Mouse (Mus musculus): ENCODE measurements at regions not wholly inside any gene's neighbourhood (a gene's known extent, or its start where the extent isn't known, plus 50 kb on each side); places are given as distances from the start of the nearest gene placed in this dataset.

DNA sequence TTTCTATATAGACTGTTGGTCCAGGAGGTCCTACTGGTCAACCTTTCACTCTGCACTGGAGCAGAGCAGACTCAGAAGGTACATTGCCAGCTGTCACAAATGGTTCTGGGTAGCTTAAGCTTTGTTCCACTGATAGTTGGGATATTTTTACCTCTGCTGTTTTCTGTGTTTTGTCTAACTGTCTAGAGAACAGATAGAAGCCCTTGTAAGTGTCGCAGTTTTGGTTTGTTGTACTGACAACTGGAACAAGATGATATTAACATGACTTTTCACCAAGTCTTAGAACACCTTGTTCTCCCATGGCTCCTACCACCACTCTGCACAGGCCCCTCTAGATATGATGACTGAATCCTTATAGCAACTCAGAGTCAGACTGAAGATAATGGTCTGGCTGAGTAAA, 199.9 kb upstream of the Trib2 start:
- Histone ChIP-seq H3K4me3 (no peak overlapping the region), H3K36me3 (no peaks in the 10 kb centered on the region), H3K4me1 (peaks cover 8% of the 10 kb centered on the region), H3K27me3 (no peaks in the 10 kb centered on the region), H3K27ac (no peak overlapping the region), H3K9me3 (no peaks in the 10 kb centered on the region), H3K4me2 (replicated peaks) (no peak overlapping the region), H3K9ac (no peak overlapping the region)
- WGBS, result 93% methylated on average over 1 of the region's 1 CpGs
- ATAC-seq (ENCODE audit: low FRiP score, low read depth), result no peak

GRCm38 (mm10) chr12:16015596-16015995, 198.9 kb upstream of the Trib2 start:
- H3K4me1 ChIP-seq, result peaks cover 10% of the 10 kb centered on the region
- ATAC-seq (ENCODE audit: low FRiP score, low read depth), result no peak
- WGBS, result 96% methylated on average over 8 of the region's 8 CpGs
- H3K4me3 ChIP-seq, result no peak overlapping the region
- no peak overlapping the region for H3K9ac ChIP-seq
- H3K27ac ChIP-seq, result no peak overlapping the region
- H3K36me3 ChIP-seq, result no peaks in the 10 kb centered on the region
- no peak overlapping the region for H3K4me2 ChIP-seq (replicated peaks)
- no peaks in the 10 kb centered on the region for H3K9me3 ChIP-seq
- no peaks in the 10 kb centered on the region for H3K27me3 ChIP-seq

DNA sequence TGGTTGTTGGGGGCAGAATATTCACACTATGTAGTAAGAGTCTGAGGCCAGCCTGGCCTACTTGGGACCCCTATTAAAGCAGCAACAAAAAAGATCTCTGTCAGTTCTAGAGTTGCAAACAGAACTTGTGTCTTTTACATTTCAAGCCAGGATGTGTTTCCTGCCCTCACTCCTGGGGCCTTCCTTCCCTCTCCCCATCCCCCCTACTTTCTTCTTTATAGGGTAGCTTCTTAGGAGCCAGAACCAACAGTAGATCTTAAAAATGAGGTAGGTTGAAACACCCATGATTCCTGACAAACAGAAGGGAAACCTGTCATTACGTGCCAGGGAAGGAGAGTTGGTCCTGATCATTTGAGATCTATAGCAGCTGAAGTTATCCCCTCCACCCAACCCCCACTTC, 198.0 kb upstream of the Trib2 start:
- Histone ChIP-seq H3K9me3 (no peaks in the 10 kb centered on the region), H3K4me1 (peaks cover 16% of the 10 kb centered on the region), H3K4me3 (no peak overlapping the region), H3K27ac (no peak overlapping the region), H3K4me2 (replicated peaks) (no peak overlapping the region), H3K9ac (no peak overlapping the region), H3K27me3 (no peaks in the 10 kb centered on the region), H3K36me3 (no peaks in the 10 kb centered on the region)
- WGBS, result 72% methylated on average over 1 of the region's 1 CpGs
- no peak for ATAC-seq (ENCODE audit: low FRiP score, low read depth)

- H3K27me3 ChIP-seq, result no peaks in the 10 kb centered on the region
- H3K9me3 ChIP-seq, result no peaks in the 10 kb centered on the region
- no peak overlapping the region for H3K4me3 ChIP-seq
- H3K4me2 ChIP-seq (replicated peaks), result no peak overlapping the region
- H3K36me3 ChIP-seq, result no peaks in the 10 kb centered on the region
- H3K27ac ChIP-seq, result no peak overlapping the region
- ATAC-seq (ENCODE audit: low FRiP score, low read depth), result no peak
- 90% methylated on average over 6 of the region's 6 CpGs for WGBS
- peaks cover 16% of the 10 kb centered on the region for H3K4me1 ChIP-seq
- no peak overlapping the region for H3K9ac ChIP-seq
Observed at GRCm38 (mm10) chr12:16013861-16014630, 197.3 kb upstream of the Trib2 start.

GRCm38 (mm10) chr12:16013354-16013753, 196.6 kb upstream of the Trib2 start:
- Histone ChIP-seq H3K27me3 (no peaks in the 10 kb centered on the region), H3K4me1 (peaks cover 16% of the 10 kb centered on the region), H3K9me3 (no peaks in the 10 kb centered on the region), H3K4me3 (no peak overlapping the region), H3K27ac (no peak overlapping the region), H3K9ac (no peak overlapping the region), H3K4me2 (replicated peaks) (no peak overlapping the region), H3K36me3 (no peaks in the 10 kb centered on the region)
- 84% methylated on average over 2 of the region's 2 CpGs for WGBS
- ATAC-seq (ENCODE audit: low FRiP score, low read depth), result no peak

DNA sequence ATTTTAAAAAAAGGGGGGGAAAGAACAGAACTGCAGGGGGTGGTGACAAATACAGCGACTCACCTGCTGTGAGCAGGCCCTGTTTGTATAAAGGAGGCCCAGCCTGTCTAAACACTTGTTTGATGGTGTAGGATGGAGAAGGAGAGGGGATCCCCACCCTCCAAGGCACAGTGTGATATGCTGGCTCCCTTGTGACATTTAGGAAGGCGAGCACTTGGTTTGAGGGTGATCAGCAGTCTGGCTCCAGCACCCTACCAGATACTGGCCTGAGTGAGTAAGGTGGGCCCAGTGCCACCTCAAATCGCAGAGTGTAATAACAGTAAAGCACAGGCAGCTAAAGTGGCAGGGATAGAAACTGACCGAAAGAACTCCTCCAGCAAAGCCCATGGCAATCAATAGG, 195.4 kb upstream of the Trib2 start:
- Histone ChIP-seq H3K4me2 (replicated peaks) (no peak overlapping the region), H3K27me3 (no peaks in the 10 kb centered on the region), H3K27ac (no peak overlapping the region), H3K36me3 (no peaks in the 10 kb centered on the region), H3K4me3 (no peak overlapping the region), H3K4me1 (peaks cover 16% of the 10 kb centered on the region), H3K9me3 (no peaks in the 10 kb centered on the region), H3K9ac (no peak overlapping the region)
- no peak for ATAC-seq (ENCODE audit: low FRiP score, low read depth)
- WGBS, result 67% methylated on average over 4 of the region's 4 CpGs

GRCm38 (mm10) chr12:16009822-16010620, 193.3 kb upstream of the Trib2 start:
- no peaks in the 10 kb centered on the region for H3K9me3 ChIP-seq
- WGBS, result 44% methylated on average over 10 of the region's 10 CpGs
- H3K27me3 ChIP-seq, result no peaks in the 10 kb centered on the region
- H3K4me1 ChIP-seq, result peaks cover 16% of the 10 kb centered on the region
- no peak overlapping the region for H3K4me3 ChIP-seq
- H3K27ac ChIP-seq, result no peak overlapping the region
- H3K9ac ChIP-seq, result no peak overlapping the region
- ATAC-seq (ENCODE audit: low FRiP score, low read depth), result no peak
- no peaks in the 10 kb centered on the region for H3K36me3 ChIP-seq
- H3K4me2 ChIP-seq (replicated peaks), result no peak overlapping the region

GRCm38 (mm10) chr12:16008763-16009515, 192.2 kb upstream of the Trib2 start:
- Histone ChIP-seq H3K9ac (no peak overlapping the region), H3K27ac (no peak overlapping the region), H3K9me3 (no peaks in the 10 kb centered on the region), H3K36me3 (no peaks in the 10 kb centered on the region), H3K4me1 (peaks cover 16% of the 10 kb centered on the region), H3K27me3 (no peaks in the 10 kb centered on the region), H3K4me3 (no peak overlapping the region), H3K4me2 (replicated peaks) (no peak overlapping the region)
- WGBS, result 63% methylated on average over 3 of the region's 3 CpGs
- no peak for ATAC-seq (ENCODE audit: low FRiP score, low read depth)

DNA sequence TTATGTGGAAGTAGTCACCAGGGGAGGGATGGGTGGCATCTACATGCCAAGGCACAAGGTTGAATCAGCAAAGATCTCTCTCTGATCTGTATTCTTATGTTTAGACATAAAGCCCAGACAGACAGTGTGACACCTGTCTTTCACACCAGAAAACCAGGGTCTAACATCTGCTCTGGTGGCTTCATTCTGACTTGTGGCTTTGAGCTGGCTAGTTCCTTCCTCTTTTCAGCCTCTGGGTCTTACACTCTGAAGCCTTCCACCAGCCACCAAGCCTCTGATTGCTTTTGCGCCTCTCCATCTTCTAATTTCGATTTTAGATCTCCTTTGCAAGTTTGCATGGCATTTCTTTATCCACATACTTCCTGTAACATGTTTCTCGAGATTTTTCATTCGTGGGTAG, 191.5 kb upstream of the Trib2 start:
- Histone ChIP-seq H3K9me3 (no peaks in the 10 kb centered on the region), H3K4me2 (replicated peaks) (no peak overlapping the region), H3K27me3 (no peaks in the 10 kb centered on the region), H3K4me3 (no peak overlapping the region), H3K36me3 (no peaks in the 10 kb centered on the region), H3K27ac (no peak overlapping the region), H3K4me1 (peaks cover 16% of the 10 kb centered on the region), H3K9ac (no peak overlapping the region)
- no peak for ATAC-seq (ENCODE audit: low FRiP score, low read depth)
- WGBS, result 85% methylated on average over 4 of the region's 4 CpGs

GRCm38 (mm10) chr12:16006688-16007087, 190.0 kb upstream of the Trib2 start:
- Histone ChIP-seq H3K4me1 (peaks cover 9% of the 10 kb centered on the region), H3K4me2 (replicated peaks) (no peak overlapping the region), H3K27ac (no peak overlapping the region), H3K36me3 (no peaks in the 10 kb centered on the region), H3K27me3 (no peaks in the 10 kb centered on the region), H3K9ac (no peak overlapping the region), H3K9me3 (no peaks in the 10 kb centered on the region), H3K4me3 (no peak overlapping the region)
- WGBS, result 86% methylated on average over 5 of the region's 5 CpGs
- ATAC-seq (ENCODE audit: low FRiP score, low read depth), result no peak

DNA sequence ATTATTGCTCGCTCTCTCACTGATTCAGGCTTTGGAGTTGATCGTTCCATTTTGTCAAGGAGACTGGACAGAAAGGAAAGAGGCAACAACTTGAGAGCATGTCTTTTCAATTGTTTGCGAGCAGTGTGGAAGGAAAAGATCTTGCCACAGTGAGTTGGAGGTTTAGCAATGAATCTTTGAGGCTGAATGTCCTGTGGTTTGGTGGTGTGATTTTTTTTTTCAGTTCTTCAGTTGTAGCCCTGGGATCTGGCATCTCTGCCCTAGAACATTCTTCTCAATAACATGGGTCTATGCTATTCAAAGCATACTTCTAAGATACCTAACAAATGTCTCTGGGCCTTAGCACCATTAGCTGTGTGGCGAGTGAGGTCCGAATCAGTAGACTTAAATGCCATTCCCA, 189.6 kb upstream of the Trib2 start:
- Histone ChIP-seq H3K27me3 (no peaks in the 10 kb centered on the region), H3K4me3 (no peak overlapping the region), H3K4me1 (peaks cover 6% of the 10 kb centered on the region; the same call in 1 of the 2 replicates), H3K9ac (no peak overlapping the region), H3K27ac (no peak overlapping the region), H3K4me2 (replicated peaks) (no peak overlapping the region), H3K36me3 (no peaks in the 10 kb centered on the region), H3K9me3 (no peaks in the 10 kb centered on the region)
- ATAC-seq (ENCODE audit: low FRiP score, low read depth), result no peak
- WGBS, result 95% methylated on average over 5 of the region's 5 CpGs

DNA sequence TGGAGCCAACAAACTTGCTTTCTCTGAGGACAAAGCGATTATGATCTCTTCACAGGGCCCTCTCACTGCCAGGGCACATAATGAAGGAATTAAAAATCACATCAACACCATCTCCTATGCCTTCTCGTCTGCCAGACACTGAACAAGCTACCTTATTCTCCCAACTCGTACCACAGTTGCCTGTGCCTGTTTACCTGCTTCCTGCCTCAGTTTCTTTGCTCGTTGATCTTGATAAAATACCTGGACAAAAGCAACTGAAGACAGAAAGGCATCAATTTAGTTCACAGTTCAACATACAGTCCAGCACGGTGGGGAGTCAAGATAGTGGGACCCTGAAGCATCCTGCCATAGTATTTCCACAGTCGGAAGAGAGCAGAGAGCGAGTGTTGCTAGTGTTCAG, 185.1 kb upstream of the Trib2 start:
- Histone ChIP-seq H3K4me3 (no peak overlapping the region), H3K4me2 (replicated peaks) (no peak overlapping the region), H3K36me3 (no peaks in the 10 kb centered on the region), H3K27me3 (no peaks in the 10 kb centered on the region), H3K9me3 (no peaks in the 10 kb centered on the region), H3K27ac (no peak overlapping the region), H3K4me1 (no peaks in the 10 kb centered on the region), H3K9ac (no peak overlapping the region)
- no peak for ATAC-seq (ENCODE audit: low FRiP score, low read depth)
- WGBS, result 84% methylated on average over 7 of the region's 7 CpGs

All from limb, embryonic 13.5 days (tissue).